Mouse (Mus musculus) stomach, postnatal 0 days (tissue): ENCODE measurements around the gene Sox15.

Experiments
- CTCF ChIP-seq: IDR thresholded peaks from 2 replicates; pipeline ENCODE4 v1.5.1; 2016; ENCODE audit warnings: antibody characterized with exemption, low read depth, mild to moderate bottlenecking, moderate library complexity
- EP300 ChIP-seq: optimal IDR thresholded peaks from 2 replicates; pipeline ENCODE3; 2016; ENCODE audit warnings: antibody characterized with exemption

GRCm38 (mm10) chr11:69686377-69686776 is 31.3 kb downstream of the Sox15 start:
- TF ChIP-seq EP300, result no peak
- no peak for TF ChIP-seq CTCF
